Mouse (Mus musculus): ENCODE measurements around the gene Crk. TPM values are rescaled to one million over a fixed set of nuclear protein-coding genes. Genes with fewer than 3 reads are reported as not detected.
"Not testable (repeated sequence)": the region's sequence is repeated elsewhere in the genome, so short reads cannot be mapped to it uniquely, and the experiment has no call there.

Crk gene
- polyA plus RNA-seq, 3 experiments from 2014 or later = 10.5 to 13.5 (median 12.0) TPM

DNA sequence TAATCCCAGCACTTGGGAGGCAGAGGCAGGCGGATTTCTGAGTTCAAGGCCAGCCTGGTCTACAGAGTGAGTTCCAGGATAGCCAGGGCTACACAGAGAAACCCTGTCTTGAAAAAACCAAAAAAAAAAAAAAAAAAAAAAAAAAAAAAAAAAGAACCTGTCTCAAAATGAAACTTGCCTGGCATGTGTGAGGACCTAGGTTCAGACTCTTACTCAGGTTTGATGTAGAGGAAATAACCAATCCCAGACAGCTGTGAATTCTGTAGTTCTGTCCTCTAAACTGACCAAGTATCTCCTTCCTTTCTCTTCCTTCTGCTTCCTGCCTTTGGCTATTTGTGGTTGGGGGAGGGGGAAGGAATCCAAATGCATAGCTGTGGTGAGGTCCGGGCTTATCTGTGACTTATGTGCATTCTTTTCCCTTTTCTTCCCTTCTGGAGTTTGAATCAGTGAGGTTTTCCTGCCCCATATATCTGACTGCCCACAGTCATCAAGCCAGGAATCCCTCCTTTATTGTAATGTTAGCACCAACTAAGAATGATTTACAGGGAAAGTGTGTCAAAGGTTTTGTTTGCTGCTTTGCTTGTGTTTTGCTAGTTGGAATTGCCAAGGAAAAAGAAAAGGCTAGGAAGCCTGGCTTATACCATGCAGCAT lies 8.4 kb downstream of the Crk start:
- no peak for ATAC-seq

DNA sequence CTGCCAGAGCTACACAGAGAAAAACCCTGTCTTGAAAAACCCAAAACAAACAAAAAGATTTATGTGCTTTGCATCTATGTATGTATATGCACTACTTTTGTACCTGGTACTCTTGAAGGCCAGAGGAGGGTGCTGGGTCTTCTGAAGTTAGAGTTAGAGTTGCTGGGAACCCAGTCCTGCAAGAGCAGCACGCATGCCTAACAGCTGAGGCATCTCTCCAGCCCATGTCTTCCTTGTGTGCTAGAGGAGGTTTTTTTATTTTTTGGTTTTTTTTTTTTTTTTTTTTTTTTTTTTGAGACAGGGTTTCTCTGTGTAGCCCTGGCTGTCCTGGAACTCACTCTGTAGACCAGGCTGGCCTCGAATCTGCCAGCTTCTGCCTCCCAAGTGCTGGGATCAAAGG lies 9.1 kb downstream of the Crk start:
- no peak for ATAC-seq

DNA sequence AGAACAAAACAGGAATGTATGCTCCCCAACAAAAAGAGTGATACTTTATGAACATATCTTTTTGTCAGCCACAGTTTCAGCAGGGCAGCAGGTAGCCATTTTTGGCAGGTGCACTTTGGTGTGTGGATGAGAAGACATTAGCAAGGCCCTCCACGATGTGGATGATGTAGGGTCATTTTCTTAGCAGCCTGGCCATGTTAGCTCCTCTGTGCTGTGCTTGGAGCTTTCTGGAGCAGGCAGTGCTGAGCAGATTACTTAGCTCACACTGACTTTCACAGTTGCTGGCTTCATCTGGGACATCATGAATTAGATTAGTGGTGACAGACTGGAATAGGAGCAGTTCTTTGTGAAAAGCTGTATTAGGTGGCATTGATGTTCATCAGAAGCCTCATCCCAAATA lies 10.9 kb downstream of the Crk start:
- ATAC-seq = no peak

DNA sequence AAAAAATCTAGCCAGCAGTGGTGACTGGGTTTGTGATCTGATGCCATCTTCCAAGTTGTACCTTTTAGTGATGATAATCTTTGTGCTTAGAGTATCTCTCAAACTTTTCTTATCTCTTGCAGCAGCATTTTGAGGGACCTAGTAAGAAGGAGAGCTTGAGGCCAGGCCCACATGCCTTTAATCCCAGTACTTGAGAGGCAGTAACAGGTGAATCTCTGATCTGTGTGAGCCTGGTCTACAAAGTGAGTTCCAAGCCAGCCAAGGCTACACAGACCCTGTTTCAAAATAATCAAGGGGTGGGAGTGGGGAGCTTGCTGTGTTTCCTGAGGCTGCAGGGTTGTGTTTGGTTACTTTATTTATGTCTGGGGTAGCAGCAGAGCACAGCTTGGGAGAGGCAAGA lies 12.0 kb downstream of the Crk start:
- ATAC-seq = no peak

DNA sequence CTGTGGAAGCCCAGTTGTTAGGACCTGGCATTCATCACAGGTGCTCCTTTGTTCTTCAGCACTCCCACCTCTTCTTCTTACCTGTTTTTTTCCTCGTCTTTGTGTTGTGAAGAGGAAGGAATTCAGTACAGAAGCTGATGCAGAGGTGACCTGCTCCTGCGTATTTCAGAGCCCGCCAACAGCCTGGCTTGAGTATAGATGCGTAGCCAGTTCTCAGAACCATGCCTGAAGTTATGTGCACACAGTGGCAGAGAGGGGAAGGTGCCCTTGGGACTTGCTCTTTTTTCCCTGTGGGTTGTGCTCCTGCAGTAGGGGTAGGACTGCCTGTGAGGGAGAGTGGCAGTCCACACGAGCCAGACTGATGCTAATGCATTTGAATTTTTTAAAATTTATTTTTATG lies 14.5 kb downstream of the Crk start:
- no peak for ATAC-seq

DNA sequence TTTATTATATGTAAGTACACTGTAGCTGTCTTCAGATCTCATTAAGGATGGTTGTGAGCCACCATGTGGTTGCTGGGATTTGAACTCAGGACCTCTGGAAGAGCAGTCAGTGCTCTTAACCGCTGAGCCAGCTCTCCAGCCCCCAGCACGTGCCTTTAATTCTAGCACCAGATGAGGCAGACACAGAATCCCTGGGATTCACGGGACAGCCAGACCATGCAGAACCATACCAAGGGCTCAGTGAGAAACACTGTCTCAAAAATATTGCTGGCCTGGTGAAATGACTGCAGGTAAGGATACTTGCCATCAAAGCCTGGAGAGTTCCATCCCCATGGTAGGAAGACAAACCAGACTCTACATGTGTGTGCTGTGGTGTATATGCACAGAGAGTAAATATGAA lies 18.4 kb downstream of the Crk start:
- ATAC-seq = not testable (repeated sequence)

DNA sequence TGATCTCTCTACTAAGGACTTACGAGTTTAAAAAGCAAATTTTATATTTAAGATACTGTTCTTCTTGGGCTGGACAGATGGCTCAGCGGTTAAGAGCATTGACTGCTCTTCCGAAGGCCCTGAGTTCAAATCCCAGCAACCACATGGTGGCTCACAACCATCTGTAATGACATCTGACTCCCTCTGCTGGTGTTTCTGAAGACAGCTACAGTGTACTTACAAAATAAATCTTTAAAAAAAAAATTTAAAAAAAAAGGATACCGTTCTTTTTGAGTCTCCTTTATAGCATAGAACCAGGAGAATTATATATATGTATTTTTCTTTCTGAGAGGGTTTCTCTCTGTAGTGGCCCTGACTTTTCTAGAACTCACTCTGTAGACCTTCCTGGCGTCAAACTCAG lies 21.5 kb downstream of the Crk start:
- ATAC-seq = no peak

DNA sequence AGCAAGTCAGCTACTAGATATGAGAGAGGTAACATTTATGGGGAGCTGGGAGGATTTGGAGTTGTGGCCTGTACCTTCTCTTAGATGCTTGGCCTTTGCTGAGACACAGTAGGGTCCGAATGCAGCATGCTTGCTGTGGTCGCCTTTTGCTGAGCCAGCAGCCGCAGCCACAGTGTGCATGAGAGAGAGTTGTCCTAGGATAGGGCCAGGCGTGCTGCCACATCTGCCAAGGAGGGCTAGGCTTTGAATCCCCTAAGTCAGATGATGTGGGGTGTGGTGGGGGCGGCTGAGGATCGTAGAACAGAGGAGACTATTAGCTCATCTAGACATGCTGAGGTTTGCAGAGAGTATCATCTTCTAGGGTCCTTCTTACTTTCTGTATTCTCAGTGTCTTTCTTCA lies 23.7 kb downstream of the Crk start:
- ATAC-seq = no peak

DNA sequence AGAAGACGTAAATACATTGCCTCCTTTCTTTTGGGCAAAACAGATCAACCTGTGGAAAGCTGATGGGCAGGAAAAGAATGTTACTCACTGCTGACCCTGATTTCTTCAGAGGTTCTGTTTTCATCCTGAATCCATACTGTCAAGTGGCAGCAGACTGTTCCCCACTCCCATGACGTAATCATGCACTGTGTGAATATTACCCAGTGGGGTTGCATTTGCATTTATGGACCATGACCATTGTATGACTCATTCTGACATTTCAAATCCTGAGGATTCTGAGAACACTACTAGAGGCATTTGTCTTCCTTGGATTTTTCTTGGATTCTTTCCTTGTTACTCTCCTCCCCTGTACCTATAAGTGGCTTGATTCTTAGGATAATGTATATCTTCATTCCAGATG lies 24.7 kb downstream of the Crk start:
- no peak for ATAC-seq

DNA sequence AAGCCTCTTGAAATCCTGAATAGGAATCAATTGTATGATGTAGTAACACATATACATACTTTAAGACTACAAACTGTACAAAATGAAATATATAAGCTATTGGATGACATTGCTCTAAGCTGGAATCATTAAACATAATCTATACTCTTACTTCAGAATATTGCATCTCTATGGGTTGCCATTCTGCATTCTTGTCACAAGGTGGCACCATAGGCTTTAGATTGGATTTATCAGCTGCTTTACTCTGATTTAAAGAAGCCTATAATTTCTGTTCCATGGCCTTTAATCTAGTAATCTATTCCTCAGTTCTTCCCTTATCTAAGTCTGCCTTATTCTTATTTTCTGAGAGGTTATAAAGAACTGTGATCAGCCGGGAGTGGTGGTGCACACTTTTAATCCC lies 34.9 kb downstream of the Crk start:
- peak; percentile 43 for ATAC-seq

DNA sequence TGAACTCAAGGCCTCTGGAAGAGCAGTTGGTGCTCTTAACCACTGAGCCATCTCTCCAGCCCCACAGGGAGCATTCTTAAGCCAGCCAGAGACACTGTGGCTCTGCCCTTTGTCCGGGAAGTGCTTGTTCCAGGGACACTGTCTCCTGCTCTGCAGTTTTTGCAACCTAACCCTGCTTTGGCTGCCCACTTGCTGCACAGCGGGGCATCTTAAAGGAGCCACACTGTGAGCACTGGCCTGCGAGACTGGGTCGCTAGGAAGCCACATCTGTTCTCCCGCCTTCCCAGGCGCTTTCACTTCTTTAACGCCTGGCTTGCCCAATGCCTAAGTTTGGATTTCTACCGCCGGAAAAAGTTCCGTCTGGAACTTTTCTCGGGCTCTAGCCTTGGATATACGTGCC lies 36.5 kb downstream of the Crk start:
- no peak for ATAC-seq

DNA sequence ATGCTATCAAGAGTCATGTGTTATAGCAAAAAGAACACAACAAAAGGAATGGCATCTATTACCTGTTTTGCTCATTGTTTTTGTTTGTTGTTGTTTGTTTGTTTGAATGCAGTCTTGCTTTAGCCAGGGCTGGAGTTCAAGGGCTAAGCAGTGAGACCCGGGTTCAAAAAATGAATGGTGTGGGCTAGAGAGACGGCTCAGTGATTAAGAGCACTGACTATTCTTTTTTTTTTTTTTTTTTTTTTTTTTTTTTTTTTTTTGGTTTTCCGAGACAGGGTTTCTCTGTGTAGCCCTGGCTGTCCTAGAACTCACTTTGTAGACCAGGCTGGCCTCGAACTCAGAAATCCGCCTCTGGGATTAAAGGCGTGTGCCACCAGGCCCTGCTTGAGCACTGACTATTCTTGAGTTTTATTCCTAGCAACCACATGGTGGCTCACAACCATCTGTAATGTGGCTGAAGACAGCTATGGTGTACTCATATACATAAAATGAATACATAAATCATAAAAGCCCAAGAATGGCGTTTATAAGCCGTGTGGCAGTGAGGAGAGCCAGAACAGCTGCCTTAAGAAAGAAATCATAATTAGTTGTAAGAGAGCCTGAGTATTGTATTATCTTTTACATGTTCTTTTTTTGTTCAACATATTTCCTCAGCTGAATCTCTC lies 37.7 kb downstream of the Crk start:
- ATAC-seq = no peak

DNA sequence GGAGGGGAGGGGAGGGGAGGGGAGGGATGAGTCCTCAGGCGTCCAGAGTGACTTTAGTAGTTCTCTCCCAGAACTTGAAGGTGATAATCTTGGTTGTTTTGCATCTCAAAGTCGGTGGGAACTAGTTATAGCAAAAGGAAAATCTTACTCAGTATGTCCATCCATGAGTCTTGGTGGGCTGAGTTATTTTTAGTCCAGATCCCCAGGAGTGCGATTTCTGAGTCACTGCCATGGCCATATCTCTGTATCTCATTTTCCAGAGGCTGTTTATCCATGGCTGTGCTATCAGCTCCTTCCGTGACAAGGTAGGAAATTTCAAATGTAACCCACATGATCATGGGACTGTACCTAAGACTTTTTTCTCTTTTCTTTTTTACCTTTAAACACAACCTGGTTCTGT lies 43.3 kb downstream of the Crk start:
- ATAC-seq = no peak

DNA sequence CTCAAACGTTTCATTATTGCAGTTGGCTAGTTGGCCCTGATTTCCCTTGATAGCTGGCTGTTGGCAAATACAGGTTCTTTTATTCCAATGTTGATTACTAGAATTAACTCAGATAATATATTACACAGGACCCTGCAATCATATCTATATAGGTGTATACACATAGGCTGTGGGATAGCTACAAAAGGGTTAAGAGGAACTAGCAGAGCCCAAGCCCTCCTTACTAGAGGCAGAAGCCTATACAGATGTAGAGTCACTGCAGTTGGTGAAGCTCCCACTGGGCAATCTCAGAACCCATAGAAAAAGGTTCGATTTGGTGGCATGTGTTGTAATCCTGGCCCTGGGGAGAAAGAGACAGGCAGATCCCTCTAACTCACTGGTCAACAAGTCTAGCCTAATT lies 48.1 kb downstream of the Crk start:
- ATAC-seq = no peak

DNA sequence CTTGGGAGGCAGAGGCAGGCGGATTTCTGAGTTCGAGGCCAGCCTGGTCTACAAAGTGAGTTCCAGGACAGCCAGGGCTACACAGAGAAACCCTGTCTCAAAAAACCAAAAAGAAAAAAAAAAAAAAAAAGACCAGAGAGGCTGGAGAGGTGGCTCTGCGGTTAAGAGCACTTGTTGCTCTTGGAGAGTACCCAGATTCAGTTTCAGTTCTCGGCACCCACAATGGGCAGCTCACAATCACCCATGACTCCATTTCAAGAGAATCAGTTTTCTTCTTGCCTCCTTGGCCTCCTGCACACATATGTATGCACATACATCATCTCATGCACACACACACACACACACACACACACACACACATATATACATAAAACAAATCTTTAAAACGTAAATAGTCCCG lies 48.6 kb downstream of the Crk start:
- ATAC-seq = not testable (repeated sequence)

DNA sequence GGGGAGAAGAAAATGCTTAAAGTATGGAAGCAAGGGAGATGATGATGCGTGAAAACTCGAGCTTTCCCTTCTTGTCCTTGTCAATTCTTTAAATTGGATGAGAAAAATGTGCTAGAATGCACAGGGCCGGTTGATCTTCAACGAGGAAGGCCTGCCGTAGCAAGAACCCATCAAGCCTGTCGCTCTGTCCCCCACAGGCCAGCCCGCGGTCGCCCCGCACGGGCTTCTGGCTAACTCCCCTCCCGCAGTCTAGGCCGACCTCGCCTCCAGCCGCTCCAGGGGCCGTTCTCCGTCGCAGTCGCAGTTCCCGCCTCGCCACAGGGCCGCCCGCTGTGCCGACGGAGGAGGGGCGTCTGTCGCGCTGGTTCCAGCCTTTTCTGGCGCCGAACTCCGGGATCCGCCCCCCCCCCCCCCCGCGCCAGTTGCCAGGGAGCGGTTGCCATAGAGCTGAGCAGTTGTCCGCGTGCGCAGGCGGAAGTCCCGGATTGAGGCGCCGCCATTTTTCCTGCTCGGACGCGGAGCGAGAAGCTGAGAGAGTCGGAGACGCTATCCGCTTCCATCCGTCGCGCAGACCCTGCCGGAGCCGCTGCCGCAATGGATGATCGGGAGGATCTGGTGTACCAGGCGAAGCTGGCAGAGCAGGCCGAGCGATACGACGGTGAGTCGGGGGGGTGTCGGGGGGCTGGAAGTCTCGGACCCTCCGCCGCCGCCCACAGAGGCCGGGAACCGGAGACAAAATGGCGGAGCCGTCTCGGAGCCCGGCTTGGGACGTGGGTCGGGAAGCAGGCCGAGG lies 53.6 kb downstream of the Crk start, which contains the start of gene Ywhae:
Gene Ywhae, plus strand, starts transcription at position 436 of the 793 bp plus-strand sequence.
- ATAC-seq = peak; percentile 83

DNA sequence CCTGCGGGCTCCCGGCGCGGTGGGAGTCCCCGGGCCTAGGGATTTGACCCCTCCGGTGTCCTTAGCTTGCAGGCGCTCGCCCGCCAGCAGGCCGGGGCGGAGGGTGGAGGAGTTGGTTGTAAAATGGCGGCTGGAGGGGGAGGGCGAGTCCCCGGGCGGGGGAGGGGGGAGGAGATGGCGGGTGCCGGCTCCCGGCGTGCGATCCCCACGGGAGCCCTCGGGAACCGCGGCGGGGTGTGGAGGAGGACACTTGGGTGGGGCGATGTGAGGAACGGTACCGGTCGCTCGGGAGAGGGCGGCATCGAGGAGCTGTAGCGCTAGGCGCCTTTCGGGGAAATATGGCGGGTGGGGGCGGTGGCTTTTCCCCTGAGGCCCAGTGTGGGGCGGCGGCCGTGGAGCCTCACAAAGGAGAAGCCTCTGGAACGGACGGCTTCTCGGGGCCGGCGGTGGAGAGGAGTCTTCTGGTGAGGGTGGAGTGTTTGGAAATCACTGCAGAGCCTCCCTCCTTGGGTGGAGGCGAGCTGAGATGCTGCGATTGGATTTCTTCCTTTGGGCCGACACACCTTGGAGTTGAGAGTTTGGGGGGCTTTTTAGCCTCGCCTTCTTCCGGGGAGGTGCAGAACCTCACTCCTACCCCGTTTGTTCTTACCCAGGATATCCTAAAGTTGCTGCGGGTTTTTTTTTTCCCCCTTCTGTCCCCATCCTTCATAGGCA lies 54.3 kb downstream of the Crk start:
- peak; percentile 30 for ATAC-seq

DNA sequence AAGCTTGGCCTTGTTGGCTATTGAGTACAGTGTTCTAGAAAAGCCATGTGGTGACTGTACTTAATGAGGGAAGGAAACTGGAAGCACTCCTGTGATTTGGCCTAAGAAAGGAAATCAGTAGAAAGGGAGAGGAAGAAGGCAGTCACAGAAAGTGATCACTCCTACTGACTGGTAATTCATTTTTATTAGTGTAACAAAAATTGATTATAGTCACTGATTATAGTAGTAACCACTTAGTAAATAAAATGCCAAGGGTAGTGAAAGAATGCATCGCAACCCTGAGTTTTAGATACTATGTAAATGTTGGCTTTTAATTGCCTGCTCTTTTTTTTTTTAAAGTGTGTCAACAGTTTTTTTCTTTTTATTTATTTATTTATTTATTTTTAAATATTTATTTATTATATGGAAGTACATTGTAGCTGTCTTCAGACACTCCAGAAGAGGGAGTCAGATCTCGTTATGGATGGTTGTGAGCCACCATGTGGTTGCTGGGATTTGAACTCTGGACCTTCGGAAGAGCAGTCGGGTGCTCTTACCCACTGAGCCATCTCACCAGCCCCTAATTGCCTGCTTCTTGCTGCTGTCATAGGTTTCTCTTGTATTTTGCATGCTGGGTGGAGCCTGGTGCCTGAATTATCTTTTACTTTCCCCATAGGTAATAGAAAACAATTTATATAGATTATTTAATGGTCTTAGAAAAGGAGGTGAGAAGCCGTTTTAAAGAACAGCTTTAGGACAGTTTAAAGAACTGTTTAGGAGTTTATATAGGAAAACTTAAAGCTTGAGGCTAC lies 56.6 kb downstream of the Crk start:
- no peak for ATAC-seq

DNA sequence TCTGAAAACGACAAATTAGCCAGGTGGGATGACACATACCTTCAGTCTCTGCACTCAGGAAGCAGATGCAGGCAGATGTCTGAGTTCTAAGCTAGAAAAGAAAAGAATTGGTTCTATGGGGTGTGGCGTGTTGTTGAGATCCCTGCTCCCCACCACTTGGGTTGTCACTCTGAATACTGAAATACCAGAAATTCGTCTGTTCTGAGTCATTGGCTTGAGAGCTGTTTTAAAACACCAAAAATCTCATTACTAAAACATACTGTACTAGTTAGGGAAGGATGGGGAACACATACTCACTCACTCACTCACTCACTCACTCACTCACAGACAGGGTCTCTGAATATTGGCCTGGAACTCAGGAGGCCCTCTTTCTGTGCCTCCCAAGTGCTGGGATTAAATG lies 57.9 kb downstream of the Crk start:
- ATAC-seq = no peak

DNA sequence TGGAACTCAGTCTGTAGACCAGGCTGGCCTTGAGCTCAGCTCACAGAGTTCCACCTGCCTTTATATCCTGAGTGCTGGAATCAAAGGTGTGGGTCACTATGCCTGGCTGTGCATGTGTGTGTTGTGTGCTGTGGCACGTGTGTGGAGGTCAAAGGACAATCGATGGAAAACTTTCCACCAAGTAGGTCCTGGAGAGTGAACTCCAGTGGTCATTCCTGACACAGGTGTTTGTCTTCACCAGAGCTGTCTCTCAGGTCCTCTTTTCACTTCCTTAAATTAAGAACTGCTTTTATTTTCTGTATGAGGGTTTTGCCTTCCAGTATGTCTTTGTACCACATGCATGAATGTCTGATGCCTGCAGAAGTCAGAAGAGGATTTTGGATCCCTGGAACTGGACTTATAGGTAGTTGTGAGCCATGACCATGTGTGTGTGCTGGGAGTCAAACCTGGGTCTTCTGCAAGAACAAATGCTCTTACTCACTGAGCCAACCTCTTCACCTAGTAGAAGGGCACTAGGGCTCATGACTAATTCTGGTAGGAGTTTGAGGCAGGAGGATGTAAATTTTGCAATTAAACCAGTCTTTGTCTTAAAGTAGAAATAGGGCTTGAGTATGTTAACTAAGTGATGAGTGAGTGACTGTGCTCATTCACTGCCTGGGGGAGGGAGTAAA lies 58.9 kb downstream of the Crk start:
- ATAC-seq = no peak

DNA sequence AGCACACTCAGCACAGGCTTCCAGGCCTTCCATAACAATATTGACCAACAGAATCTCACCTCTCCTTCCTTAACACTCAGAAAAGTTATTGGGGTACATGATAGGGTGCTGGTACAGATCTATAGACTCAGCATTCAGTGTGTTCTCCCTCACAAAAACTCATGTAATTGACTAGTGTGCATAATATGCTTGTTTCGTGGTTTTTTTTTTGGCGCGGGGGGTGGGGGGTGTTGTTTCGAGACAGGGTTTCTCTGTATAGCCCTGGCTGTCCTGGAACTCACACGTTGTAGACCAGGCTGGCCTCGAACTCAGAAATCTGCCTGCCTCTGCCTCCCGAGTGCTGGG lies 59.4 kb downstream of the Crk start:
- no peak for ATAC-seq

DNA sequence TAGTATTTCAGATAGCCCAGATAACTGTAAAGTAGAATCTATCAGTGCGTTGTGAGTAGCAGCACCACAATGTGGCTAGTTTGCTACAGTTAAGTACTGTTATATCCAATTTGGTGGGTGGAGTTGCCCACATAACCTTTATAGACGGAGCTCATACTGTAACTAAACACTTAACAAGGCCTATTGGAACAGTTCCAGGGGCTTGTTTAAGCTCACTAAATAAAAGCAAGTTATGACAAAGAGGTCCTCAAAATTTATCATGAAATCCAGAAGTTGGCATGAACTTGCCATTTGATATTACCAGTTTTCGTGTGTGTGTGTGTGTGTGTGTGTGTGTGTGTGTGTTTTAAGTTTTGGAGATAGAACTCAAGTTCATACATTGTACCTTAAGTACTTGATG lies 61.1 kb downstream of the Crk start:
- ATAC-seq = no peak

Measured in inflammation-experienced regulatory T-cells, adult 6 months (primary cell).